Mouse (Mus musculus): Measurements from ENCODE around the gene Cpn2. TPM values are rescaled to one million over a fixed set of nuclear protein-coding genes. Genes with fewer than 3 reads are reported as not detected.

The Cpn2 gene
- polyA plus RNA-seq, 1 experiment: 0.52 TPM

DNA sequence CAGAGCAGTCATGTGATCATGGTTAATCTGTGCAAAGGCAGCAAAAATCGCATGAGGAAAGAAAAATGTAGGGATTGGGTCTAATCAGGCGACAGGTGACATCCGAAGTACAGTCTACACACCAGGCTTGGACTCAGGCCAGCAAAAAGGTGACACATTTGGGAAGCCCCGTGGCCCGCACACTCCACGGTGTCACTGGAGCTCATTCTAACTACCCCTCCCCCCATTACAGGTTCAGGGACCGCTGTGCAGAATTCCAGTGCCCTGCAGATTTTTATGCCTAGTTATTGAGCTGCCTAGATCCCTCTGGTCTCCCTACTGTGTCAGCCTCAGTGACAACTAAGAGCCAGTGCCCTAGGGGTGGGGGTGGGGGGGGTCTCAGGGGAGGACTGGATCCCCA lies 30.2 kb upstream of the Cpn2 start:
- Histone ChIP-seq H3K27me3 (replicated peaks; ENCODE audit: control insufficient read depth, insufficient read depth, low read length) (no peaks in the 10 kb centered on the region), H3K36me3 (ENCODE audit: control insufficient read depth, insufficient read depth, low read length) (no peaks in the 10 kb centered on the region), H3K4me3 (ENCODE audit: insufficient read depth, low read depth, low read length) (no peak overlapping the region), H3K27ac (ENCODE audit: insufficient read depth, low read depth, low read length) (no peak overlapping the region), H3K4me1 (ENCODE audit: control insufficient read depth, insufficient read depth, low read length) (no peaks in the 10 kb centered on the region)
- TF ChIP-seq POLR2A (IDR thresholded peaks at IDR 0.05; ENCODE audit: low read depth, low read length): no peak
- TF ChIP-seq CTCF (conservative IDR thresholded peaks at IDR 0.05; ENCODE audit: insufficient read depth, insufficient read length, low read depth, low read length): no peak
- no peak for DNase-seq
- 72% methylated on average over 7 of the region's 7 CpGs for WGBS

DNA sequence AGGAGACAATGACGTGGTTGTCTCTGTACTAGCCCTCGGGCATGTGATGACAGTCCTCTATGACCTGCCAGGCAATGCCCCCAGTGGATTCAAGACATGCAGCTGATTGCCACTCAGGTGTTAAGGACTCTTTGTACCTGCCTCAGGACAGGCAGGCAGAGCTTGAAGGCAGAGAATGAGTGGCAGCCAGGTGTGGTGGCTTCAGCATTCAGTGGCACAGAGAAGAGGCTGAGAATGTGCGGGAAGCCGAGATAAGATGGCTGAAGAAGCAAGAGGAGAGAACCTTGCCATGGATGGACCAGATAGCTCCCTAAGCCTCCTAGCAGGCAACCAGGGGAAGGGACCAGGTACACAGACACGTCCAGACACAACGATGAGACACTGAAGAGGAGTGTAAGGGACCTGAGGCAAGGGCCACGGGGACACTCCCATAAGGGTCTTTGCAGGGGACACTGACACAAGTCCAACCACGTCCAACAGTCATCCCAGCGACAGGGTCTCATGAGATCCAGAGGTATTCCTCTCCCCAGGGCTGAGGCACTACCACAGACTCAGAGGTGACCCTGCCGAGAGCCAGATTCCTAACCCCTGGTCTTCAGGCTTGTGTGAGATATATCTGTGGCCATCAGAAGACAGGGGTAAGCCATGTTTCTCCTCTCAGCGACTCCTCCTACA lies 29.4 kb upstream of the Cpn2 start:
- 85% methylated on average over 11 of the region's 11 CpGs for WGBS
- DNase-seq: no peak
- Histone ChIP-seq H3K4me3 (ENCODE audit: insufficient read depth, low read depth, low read length) (no peak overlapping the region), H3K27me3 (replicated peaks; ENCODE audit: control insufficient read depth, insufficient read depth, low read length) (no peaks in the 10 kb centered on the region), H3K4me1 (ENCODE audit: control insufficient read depth, insufficient read depth, low read length) (no peaks in the 10 kb centered on the region), H3K27ac (ENCODE audit: insufficient read depth, low read depth, low read length) (no peak overlapping the region), H3K36me3 (ENCODE audit: control insufficient read depth, insufficient read depth, low read length) (no peaks in the 10 kb centered on the region)
- TF ChIP-seq POLR2A (IDR thresholded peaks at IDR 0.05; ENCODE audit: low read depth, low read length) (no peak), CTCF (conservative IDR thresholded peaks at IDR 0.05; ENCODE audit: insufficient read depth, insufficient read length, low read depth, low read length) (no peak)

DNA sequence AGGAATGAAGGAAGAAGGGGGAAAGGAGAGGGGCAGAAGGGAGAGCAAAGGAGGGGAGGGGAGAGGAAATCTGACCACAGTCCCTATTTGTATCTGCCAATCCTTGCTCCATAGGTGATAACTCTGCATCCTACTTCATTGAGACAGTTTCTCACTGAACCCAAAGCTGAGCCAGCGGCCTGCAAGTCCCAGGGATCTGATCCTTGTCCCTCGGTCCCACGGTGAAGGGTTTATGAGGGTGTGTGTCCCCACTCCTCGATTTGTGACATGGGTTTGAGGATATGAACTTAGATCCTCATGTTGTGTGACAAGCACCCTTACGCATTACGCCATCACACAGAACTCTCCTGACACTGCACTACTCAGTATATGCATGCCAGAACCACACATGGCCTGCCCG lies 27.8 kb upstream of the Cpn2 start:
- DNase-seq: no peak
- H3K27me3 ChIP-seq (replicated peaks; ENCODE audit: control insufficient read depth, insufficient read depth, low read length): no peaks in the 10 kb centered on the region
- no peak overlapping the region for H3K27ac ChIP-seq (ENCODE audit: insufficient read depth, low read depth, low read length)
- WGBS: 94% methylated on average over 7 of the region's 7 CpGs
- H3K36me3 ChIP-seq (ENCODE audit: control insufficient read depth, insufficient read depth, low read length): no peaks in the 10 kb centered on the region
- no peaks in the 10 kb centered on the region for H3K4me1 ChIP-seq (ENCODE audit: control insufficient read depth, insufficient read depth, low read length)
- H3K4me3 ChIP-seq (ENCODE audit: insufficient read depth, low read depth, low read length): no peak overlapping the region
- TF ChIP-seq CTCF (conservative IDR thresholded peaks at IDR 0.05; ENCODE audit: insufficient read depth, insufficient read length, low read depth, low read length) (no peak), POLR2A (IDR thresholded peaks at IDR 0.05; ENCODE audit: low read depth, low read length) (no peak)

GRCm38 (mm10) chr16:30290436-30290835 lies 23.1 kb upstream of the Cpn2 start:
- WGBS: 44% methylated on average over 6 of the region's 6 CpGs
- Histone ChIP-seq H3K4me3 (ENCODE audit: insufficient read depth, low read depth, low read length) (no peak overlapping the region), H3K4me1 (ENCODE audit: control insufficient read depth, insufficient read depth, low read length) (no peaks in the 10 kb centered on the region), H3K27me3 (replicated peaks; ENCODE audit: control insufficient read depth, insufficient read depth, low read length) (no peaks in the 10 kb centered on the region), H3K36me3 (ENCODE audit: control insufficient read depth, insufficient read depth, low read length) (no peaks in the 10 kb centered on the region), H3K27ac (ENCODE audit: insufficient read depth, low read depth, low read length) (no peak overlapping the region)
- DNase-seq: no peak
- TF ChIP-seq CTCF (conservative IDR thresholded peaks at IDR 0.05; ENCODE audit: insufficient read depth, insufficient read length, low read depth, low read length) (no peak), POLR2A (IDR thresholded peaks at IDR 0.05; ENCODE audit: low read depth, low read length) (no peak)

GRCm38 (mm10) chr16:30285701-30286100 lies 18.4 kb upstream of the Cpn2 start:
- 83% methylated on average over 4 of the region's 4 CpGs for WGBS
- Histone ChIP-seq H3K27me3 (replicated peaks; ENCODE audit: control insufficient read depth, insufficient read depth, low read length) (no peaks in the 10 kb centered on the region), H3K4me1 (ENCODE audit: control insufficient read depth, insufficient read depth, low read length) (no peaks in the 10 kb centered on the region), H3K4me3 (ENCODE audit: insufficient read depth, low read depth, low read length) (no peak overlapping the region), H3K36me3 (ENCODE audit: control insufficient read depth, insufficient read depth, low read length) (no peaks in the 10 kb centered on the region), H3K27ac (ENCODE audit: insufficient read depth, low read depth, low read length) (no peak overlapping the region)
- DNase-seq: no peak
- no peak for TF ChIP-seq POLR2A (IDR thresholded peaks at IDR 0.05; ENCODE audit: low read depth, low read length)

GRCm38 (mm10) chr16:30283743-30284337 lies 16.5 kb upstream of the Cpn2 start:
- Histone ChIP-seq H3K27ac (ENCODE audit: insufficient read depth, low read depth, low read length) (no peak overlapping the region), H3K4me1 (ENCODE audit: control insufficient read depth, insufficient read depth, low read length) (no peaks in the 10 kb centered on the region), H3K4me3 (ENCODE audit: insufficient read depth, low read depth, low read length) (no peak overlapping the region), H3K36me3 (ENCODE audit: control insufficient read depth, insufficient read depth, low read length) (no peaks in the 10 kb centered on the region), H3K27me3 (replicated peaks; ENCODE audit: control insufficient read depth, insufficient read depth, low read length) (no peaks in the 10 kb centered on the region)
- TF ChIP-seq CTCF (conservative IDR thresholded peaks at IDR 0.05; ENCODE audit: insufficient read depth, insufficient read length, low read depth, low read length) (peak; percentile 80), POLR2A (IDR thresholded peaks at IDR 0.05; ENCODE audit: low read depth, low read length) (no peak)
- WGBS: 3% methylated on average over 15 of the region's 15 CpGs
- DNase-seq: peak; percentile 43

DNA sequence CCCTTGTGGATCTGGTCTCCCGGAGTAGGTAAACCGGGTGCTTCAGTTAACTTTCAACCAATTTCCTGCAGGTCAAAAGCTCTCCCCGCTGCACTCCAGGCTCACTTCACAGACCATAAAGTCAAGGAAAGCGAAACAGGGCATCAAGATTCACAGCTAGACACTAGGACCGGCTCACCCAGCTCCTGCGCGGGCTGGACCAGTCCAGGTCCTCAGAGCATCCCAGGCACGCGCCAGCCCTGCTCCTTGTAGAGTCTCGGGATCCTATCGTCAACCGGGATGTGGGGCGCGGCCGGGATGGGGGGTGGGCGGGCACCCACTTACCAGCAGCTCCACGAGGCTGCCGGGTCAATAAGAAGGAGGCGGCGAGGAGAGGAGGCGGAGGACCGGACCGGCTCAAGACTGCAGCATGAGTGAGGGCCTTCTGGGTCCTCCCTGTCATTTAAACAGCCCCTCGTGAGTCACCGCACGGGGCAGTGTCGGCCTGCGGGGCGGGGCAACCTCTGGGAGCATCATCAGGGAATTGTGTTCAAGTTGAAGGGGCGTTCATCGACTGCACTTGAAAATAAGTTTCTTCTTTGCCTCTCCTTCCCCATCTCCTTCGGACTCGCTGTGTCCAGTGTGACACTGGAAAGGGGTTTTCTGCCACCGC lies 15.7 kb upstream of the Cpn2 start, which contains the start of gene Lrrc15:
Gene Lrrc15 (minus strand): TSS at position 413 of the 652 bp plus-strand sequence.
- Histone ChIP-seq H3K36me3 (ENCODE audit: control insufficient read depth, insufficient read depth, low read length) (no peaks in the 10 kb centered on the region), H3K4me3 (ENCODE audit: insufficient read depth, low read depth, low read length) (no peak within 1 kb of the TSS), H3K27me3 (replicated peaks; ENCODE audit: control insufficient read depth, insufficient read depth, low read length) (no peaks in the 10 kb centered on the region), H3K4me1 (ENCODE audit: control insufficient read depth, insufficient read depth, low read length) (no peaks in the 10 kb centered on the region), H3K27ac (ENCODE audit: insufficient read depth, low read depth, low read length) (no peak within 1 kb of the TSS)
- WGBS: 4% methylated on average over 34 of the region's 34 CpGs
- DNase-seq: peak; percentile 27
- TF ChIP-seq CTCF (conservative IDR thresholded peaks at IDR 0.05; ENCODE audit: insufficient read depth, insufficient read length, low read depth, low read length) (no peak), POLR2A (IDR thresholded peaks at IDR 0.05; ENCODE audit: low read depth, low read length) (no peak)

Data from kidney, adult 2 months (tissue).